Mouse (Mus musculus) C2C12 (cell line): ENCODE data around the gene Gm42688. TPM values are rescaled to one million over a fixed set of nuclear protein-coding genes. Genes with fewer than 3 reads are reported as not detected.

Experiments used
- H3K27me3 ChIP-seq: one replicate; pipeline ENCODE4 v1.6.1; 2011; ENCODE audit not compliant: control insufficient read depth, insufficient read depth, insufficient read length
- H3K36me3 ChIP-seq: one replicate; pipeline ENCODE4 v1.6.1; 2011; ENCODE audit not compliant: control insufficient read depth, insufficient read depth
- H3K4me3 ChIP-seq: one replicate; pipeline ENCODE4 v1.5.1; 2011; ENCODE audit warnings: mild to moderate bottlenecking, control low read depth; ENCODE audit not compliant: poor library complexity, insufficient read depth, severe bottlenecking
- H3K79me2 ChIP-seq: one replicate; pipeline ENCODE4 v1.6.1; 2011; ENCODE audit not compliant: control insufficient read depth, insufficient read depth
- H3K79me3 ChIP-seq: one replicate; pipeline ENCODE4 v1.6.1; 2011; ENCODE audit warnings: low read depth, control low read depth
- H3ac ChIP-seq: one replicate; pipeline ENCODE3; 2011; ENCODE audit warnings: low read depth; ENCODE audit not compliant: control insufficient read depth, insufficient read length
- CEBPB ChIP-seq: IDR thresholded peaks from one replicate; pipeline ENCODE4 v1.6.1; 2011; ENCODE audit warnings: low read depth, mild to moderate bottlenecking, control low read depth, moderate library complexity
- CTCF ChIP-seq: IDR thresholded peaks from one replicate; pipeline ENCODE4 v1.5.1; 2011; ENCODE audit not compliant: control insufficient read depth, insufficient read depth, insufficient read length
- MAX ChIP-seq: IDR thresholded peaks from one replicate; pipeline ENCODE4 v1.6.1; 2011; ENCODE audit warnings: mild to moderate bottlenecking, control low read depth
- MYOD1 ChIP-seq: IDR thresholded peaks from one replicate; pipeline ENCODE4 v1.6.1; 2011; ENCODE audit warnings: low read depth; ENCODE audit not compliant: control insufficient read depth, insufficient read length
- MYOG ChIP-seq: IDR thresholded peaks from one replicate; pipeline ENCODE4 v1.6.1; 2011; ENCODE audit not compliant: control insufficient read depth, insufficient read length; ENCODE audit errors: extremely low read depth
- USF1 ChIP-seq: IDR thresholded peaks from one replicate; pipeline ENCODE4 v1.6.1; 2011; ENCODE audit warnings: low read depth, mild to moderate bottlenecking, control low read depth, moderate library complexity
- long read RNA-seq, 2 experiments: library from polyadenylated mRNA; unstranded; transcript quantifications; one replicate each; pipeline ENCODE4 v2.0.0; 2019 to 2020
- polyA plus RNA-seq: library from polyadenylated mRNA; unstranded; fragments of >200 nt; fragmentation: generic; extraction: Trizol; gene quantifications from one replicate; pipeline ENCODE4 v1.2.1, GENCODE M21; 2012; ENCODE audit warnings: missing spikeins

Gm42688 gene
- 0.98 TPM for polyA plus RNA-seq
- long read RNA-seq, experiment 1, partial matches to known transcripts, result 2 of 3 reads
- long read RNA-seq, experiment 1, other reads (novel, unspliced or antisense), result 1 of 3 reads
- long read RNA-seq, experiment 2, partial matches to known transcripts, result 2 of 7 reads
- long read RNA-seq, experiment 2, other reads (novel, unspliced or antisense), result 5 of 7 reads

GRCm38 (mm10) chr6:83101316-83101687 lies at the start of gene Gm42688, which contains the start of gene Ccdc142:
Gene Gm42688 (plus strand): TSS chr6:83101617.
Gene Ccdc142 (plus strand): TSS chr6:83101601.
- Histone ChIP-seq H3K4me3 (peak within 1 kb of the TSS; percentile 51), H3K36me3 (no peaks in the 10 kb centered on the region), H3ac (peak within 1 kb of the TSS; percentile 90), H3K79me3 (no peaks in the 10 kb centered on the region), H3K27me3 (no peaks in the 10 kb centered on the region), H3K79me2 (no peaks in the 10 kb centered on the region)
- TF ChIP-seq CTCF, result peak; percentile 9
- peak; percentile 49 for TF ChIP-seq USF1
- no peak for TF ChIP-seq MYOG

- Histone ChIP-seq H3ac (peak overlapping the region; percentile 92), H3K27me3 (no peaks in the 10 kb centered on the region), H3K36me3 (peaks cover 48% of the 10 kb centered on the region), H3K79me2 (peaks cover 62% of the 10 kb centered on the region), H3K4me3 (peak overlapping the region; percentile 99), H3K79me3 (peaks cover 41% of the 10 kb centered on the region)
- no peak for TF ChIP-seq CEBPB
- TF ChIP-seq MYOD1, result peak; percentile 71
- TF ChIP-seq MAX, result peak; percentile 94
- TF ChIP-seq MYOG, result no peak
- TF ChIP-seq USF1, result peak; percentile 74
Measured at GRCm38 (mm10) chr6:83053136-83053960, 48.1 kb upstream of the Gm42688 start.

- H3K36me3 ChIP-seq, result peaks cover 48% of the 10 kb centered on the region
Measured at GRCm38 (mm10) chr6:83054074-83054851, 47.2 kb upstream of the Gm42688 start, which contains the start of gene Aup1. Gene Aup1 (plus strand): TSS chr6:83054521.

GRCm38 (mm10) chr6:83054871-83055431 lies 46.5 kb upstream of the Gm42688 start, which contains the start of gene Htra2:
Gene Htra2 (minus strand): TSS chr6:83055273.
- peaks cover 62% of the 10 kb centered on the region for H3K79me2 ChIP-seq
- peak within 1 kb of the TSS; percentile 99 for H3K4me3 ChIP-seq
- no peaks in the 10 kb centered on the region for H3K27me3 ChIP-seq
- H3K36me3 ChIP-seq, result peaks cover 48% of the 10 kb centered on the region
- peaks cover 41% of the 10 kb centered on the region for H3K79me3 ChIP-seq
- peak within 1 kb of the TSS; percentile 97 for H3ac ChIP-seq
- TF ChIP-seq MYOG (no peak), CTCF (peak; percentile 47)

More at GRCm38 (mm10) chr6:83054074-83054851, 47.2 kb upstream of the Gm42688 start, which contains the start of gene Aup1:
- no peaks in the 10 kb centered on the region for H3K27me3 ChIP-seq
- H3ac ChIP-seq, result peak within 1 kb of the TSS; percentile 97
- peaks cover 62% of the 10 kb centered on the region for H3K79me2 ChIP-seq
- TF ChIP-seq MYOD1 (no peak), MAX (peak; percentile 94)
- peak within 1 kb of the TSS; percentile 99 for H3K4me3 ChIP-seq
- peaks cover 41% of the 10 kb centered on the region for H3K79me3 ChIP-seq

GRCm38 (mm10) chr6:83057790-83058189 lies 43.6 kb upstream of the Gm42688 start, which contains the start of gene Dqx1:
Gene Dqx1 (plus strand): TSS chr6:83057844.
- H3K36me3 ChIP-seq, result peaks cover 29% of the 10 kb centered on the region
- H3K27me3 ChIP-seq, result peaks cover 5% of the 10 kb centered on the region
- H3ac ChIP-seq, result no peak within 1 kb of the TSS
- H3K79me2 ChIP-seq, result peaks cover 41% of the 10 kb centered on the region
- H3K79me3 ChIP-seq, result peaks cover 31% of the 10 kb centered on the region
- TF ChIP-seq MYOG, result no peak
- no peak for TF ChIP-seq MAX
- no peak for TF ChIP-seq CTCF
- no peak within 1 kb of the TSS for H3K4me3 ChIP-seq
